In the genomic region with DNA sequence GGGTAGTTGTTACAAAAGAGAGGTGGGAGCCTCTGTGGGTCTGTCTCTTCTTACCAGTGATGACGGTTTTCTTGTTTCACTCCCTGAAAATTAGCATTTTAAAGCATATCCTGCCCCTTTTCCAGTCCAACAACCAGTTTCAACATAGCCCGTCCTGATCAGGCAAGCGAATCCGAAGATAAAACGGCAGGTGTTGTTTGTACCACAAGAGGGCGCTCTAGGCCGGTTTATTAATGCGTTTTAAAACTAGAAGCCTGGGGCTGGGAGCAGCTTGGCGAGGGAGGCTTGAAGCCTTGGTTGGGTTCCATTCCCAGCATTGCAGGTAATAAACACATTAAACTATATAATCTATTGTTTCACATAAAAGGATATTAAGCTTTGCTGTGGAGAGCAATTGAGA, we compare ENCODE assay signal across 8 mouse cellular contexts. TPM values are rescaled to one million over a fixed set of nuclear protein-coding genes. Genes with fewer than 3 reads are reported as not detected.
DNase-seq lines count a peak whose midpoint lies in the region; ATAC-seq and TF ChIP-seq lines count a peak whose summit lies in the region.

No protein-coding gene starts in this region.

- H3K4me2 ChIP-seq in kidney, embryonic 16.5 days (replicated peaks; ENCODE audit: low read depth, low read length): no peak overlapping the region

- no peaks in the 10 kb centered on the region for H3K9me3 ChIP-seq in kidney, embryonic 16.5 days (ENCODE audit: low read length)

- no peak for ATAC-seq in kidney, embryonic 16.5 days (ENCODE audit: low FRiP score, low TSS enrichment)
- peak; percentile 29 for ATAC-seq in activated CD4-positive, CD25-positive, alpha-beta regulatory T cell, adult 4 months
- ATAC-seq in monocyte, adult 5-6 weeks (replicated peaks; ENCODE audit: insufficient number of reproducible peaks, low FRiP score, low TSS enrichment, poor library complexity, severe bottlenecking): peak; percentile 36; the same call in 1 of the 2 replicates

- no peak overlapping the region for H3K4me3 ChIP-seq in kidney, embryonic 16.5 days (ENCODE audit: low read length)
- no peak overlapping the region for H3K4me3 ChIP-seq in testis, adult 2 months (ENCODE audit: control insufficient read depth, low read depth, low read length)

- no peak overlapping the region for H3K9ac ChIP-seq in kidney, embryonic 16.5 days (replicated peaks; ENCODE audit: low read length)

- intact Hi-C loops in heart, postnatal 10 days (cut with DNase I): loop anchor here (1.0 to 5.0 kb wide), 3 partner anchors 87 to 160 kb away; partner anchors contain the start of gene H2-Ob

- peak; percentile 60 for TF ChIP-seq CTCF in testis, adult 2 months (IDR thresholded peaks at IDR 0.05; ENCODE audit: control insufficient read depth, insufficient read depth, insufficient replicate concordance, low read depth, low read length)

- peak; percentile 38 for DNase-seq in kidney, adult 11 months
- peak; percentile 46 to 80 for DNase-seq in cerebellum, postnatal 4 days (ENCODE audit: low spot score in 2 of 2)
- peak; percentile 77 to 86 for DNase-seq in heart, postnatal 10 days
- peak; percentile 14 for DNase-seq in left cerebral cortex, adult 11 months (ENCODE audit: low spot score)

- no peak for TF ChIP-seq POLR2A in testis, adult 2 months (IDR thresholded peaks at IDR 0.05; ENCODE audit: control insufficient read depth, low read depth, low read length)

- no peaks in the 10 kb centered on the region for H3K36me3 ChIP-seq in kidney, embryonic 16.5 days (ENCODE audit: insufficient read depth, low read length)
- no peaks in the 10 kb centered on the region for H3K36me3 ChIP-seq in testis, adult 2 months (ENCODE audit: control insufficient read depth, insufficient read depth, low read length)

- H3K27ac ChIP-seq in kidney, embryonic 16.5 days (ENCODE audit: low read length): no peak overlapping the region
- H3K27ac ChIP-seq in testis, adult 2 months (ENCODE audit: control insufficient read depth, insufficient read depth, low read depth, low read length): no peak overlapping the region

- H3K27me3 ChIP-seq in kidney, embryonic 16.5 days (ENCODE audit: insufficient read depth, low read length): peaks cover 19% of the 10 kb centered on the region
- H3K27me3 ChIP-seq in testis, adult 2 months (ENCODE audit: control insufficient read depth, insufficient read depth, low read length): no peaks in the 10 kb centered on the region

- no peaks in the 10 kb centered on the region for H3K4me1 ChIP-seq in kidney, embryonic 16.5 days (ENCODE audit: insufficient read depth, low read length)
- H3K4me1 ChIP-seq in testis, adult 2 months (ENCODE audit: control insufficient read depth, insufficient read depth, low read length): peaks cover 3% of the 10 kb centered on the region

- WGBS in kidney, embryonic 16.5 days: 2% methylated on average over 9 of the region's 9 CpGs

RNA-seq across cellular contexts. Expression of gene H2-Oa, which starts 14.6 kb away (rescaled TPM):
- 0.52 and 0.82 TPM in 2 replicates for polyA plus RNA-seq in kidney, embryonic 16.5 days (2015; fragmentation: Nextera tagmentation; extraction: Ambion mirVana)
- polyA plus RNA-seq in activated CD4-positive, CD25-positive, alpha-beta regulatory T cell, adult 4 months (2017; shearing (Covaris generic)): 10 to 100 TPM; 42.9 to 45.4 TPM
- under 1 TPM in 1 of 2 experiments, not detected in 1; 0.31 TPM for total RNA-seq in heart, postnatal 10 days (2021)
- 7.8 to 18.9 TPM (median 17.6 TPM) in 3 replicates for total RNA-seq in monocyte, adult 5-6 weeks (2017)
- polyA plus RNA-seq in testis, adult 2 months (2012; rRNA removed): 0.10 and 0.22 TPM in 2 replicates

RNA-seq across cellular contexts. Expression of gene Col11a2, which starts 38.3 kb away (rescaled TPM):
- 3.2 and 3.7 TPM in 2 replicates for polyA plus RNA-seq in kidney, embryonic 16.5 days (2015; fragmentation: Nextera tagmentation; extraction: Ambion mirVana)
- polyA plus RNA-seq in activated CD4-positive, CD25-positive, alpha-beta regulatory T cell, adult 4 months (2017; shearing (Covaris generic)): under 1 TPM; 0.07 to 0.20 TPM
- 1 to 10 TPM; 1.5 to 1.8 TPM for total RNA-seq in heart, postnatal 10 days (2021)
- 1.5 to 11.2 TPM (median 4.7 TPM) in 3 replicates for total RNA-seq in monocyte, adult 5-6 weeks (2017)
- 2.4 and 2.8 TPM in 2 replicates for polyA plus RNA-seq in testis, adult 2 months (2012; rRNA removed)

RNA-seq across cellular contexts. Expression of gene H2-DMa, which starts 41.8 kb away (rescaled TPM):
- polyA plus RNA-seq in kidney, embryonic 16.5 days (2015; fragmentation: Nextera tagmentation; extraction: Ambion mirVana): 18.3 and 19.0 TPM in 2 replicates
- 100 to 1,000 TPM; 152 to 211 TPM for polyA plus RNA-seq in activated CD4-positive, CD25-positive, alpha-beta regulatory T cell, adult 4 months (2017; shearing (Covaris generic))
- total RNA-seq in heart, postnatal 10 days (2021): 1 to 10 TPM; 4.1 to 4.5 TPM
- 55.9 to 84.5 TPM (median 72.8 TPM) in 3 replicates for total RNA-seq in monocyte, adult 5-6 weeks (2017)
- 33.8 and 40.7 TPM in 2 replicates for polyA plus RNA-seq in testis, adult 2 months (2012; rRNA removed)

RNA-seq across cellular contexts. Expression of gene Brd2, which starts 44.9 kb away (rescaled TPM):
- 117 and 134 TPM in 2 replicates for polyA plus RNA-seq in kidney, embryonic 16.5 days (2015; fragmentation: Nextera tagmentation; extraction: Ambion mirVana)
- polyA plus RNA-seq in activated CD4-positive, CD25-positive, alpha-beta regulatory T cell, adult 4 months (2017; shearing (Covaris generic)): 100 to 1,000 TPM in 1 of 2 experiments, 10 to 100 TPM in 1; 99.8 to 116 TPM
- total RNA-seq in heart, postnatal 10 days (2021): 100 to 1,000 TPM; 113 to 119 TPM
- 374 to 583 TPM (median 393 TPM) in 3 replicates for total RNA-seq in monocyte, adult 5-6 weeks (2017)
- 164 and 178 TPM in 2 replicates for polyA plus RNA-seq in testis, adult 2 months (2012; rRNA removed)

RNA-seq across cellular contexts. Expression of gene Rxrb, which starts 45.9 kb away (rescaled TPM):
- 52.7 and 56.7 TPM in 2 replicates for polyA plus RNA-seq in kidney, embryonic 16.5 days (2015; fragmentation: Nextera tagmentation; extraction: Ambion mirVana)
- polyA plus RNA-seq in activated CD4-positive, CD25-positive, alpha-beta regulatory T cell, adult 4 months (2017; shearing (Covaris generic)): 1 to 10 TPM; 7.2 to 9.0 TPM
- 10 to 100 TPM; 45.4 to 46.7 TPM for total RNA-seq in heart, postnatal 10 days (2021)
- total RNA-seq in monocyte, adult 5-6 weeks (2017): 34.6 to 41.0 TPM (median 40.7 TPM) in 3 replicates
- polyA plus RNA-seq in testis, adult 2 months (2012; rRNA removed): 25.5 and 28.0 TPM in 2 replicates

Comparison
In these comparisons a context has a peak if more than half of its experiments do, and no peak if none do; other contexts are left out.
1. DNase-seq: peak in every context shown above with its lines; median percentile 82 in heart, postnatal 10 days; 63 in cerebellum, postnatal 4 days; 38 in kidney, adult 11 months; 14 in left cerebral cortex, adult 11 months.
2. RNA of gene H2-Oa, which starts 14.6 kb away (polyA plus RNA-seq): 42.9 to 45.4 TPM in activated CD4-positive, CD25-positive, alpha-beta regulatory T cell, adult 4 months; 0.52 to 0.82 TPM in kidney, embryonic 16.5 days and 0.10 to 0.22 TPM in testis, adult 2 months; every median in the first group is over 10 times any median in the second.